ENCODE assay signal across 24 mouse cellular contexts in the genomic region with DNA sequence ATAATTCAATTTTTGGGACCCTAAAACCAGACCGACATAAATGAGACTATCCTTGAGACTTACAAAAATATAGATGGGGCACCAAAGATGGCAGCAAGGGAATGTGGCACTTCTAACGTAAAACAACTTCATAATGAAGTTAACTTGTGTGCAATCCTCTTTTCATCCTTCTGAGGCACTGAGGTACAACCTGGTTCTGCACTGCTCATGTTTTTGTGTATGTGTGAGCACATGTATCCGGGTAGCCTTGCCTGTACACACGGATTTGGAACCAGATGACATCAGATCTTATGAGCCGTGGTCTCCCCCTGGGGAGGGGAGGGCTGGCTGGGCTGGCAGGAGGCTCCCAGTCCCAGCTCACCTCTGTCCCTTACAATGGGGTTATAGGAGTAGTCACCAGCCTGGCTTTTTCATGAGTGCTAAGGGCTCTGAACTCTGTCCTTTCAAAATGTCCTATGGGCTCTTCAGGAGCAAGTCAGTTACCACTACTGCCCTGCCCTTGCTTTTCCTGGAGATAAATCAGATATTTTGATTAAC. TPM values are rescaled to one million over a fixed set of nuclear protein-coding genes. Genes with fewer than 3 reads are reported as not detected.
DNase-seq lines count a peak whose midpoint lies in the region; ATAC-seq lines count a peak whose summit lies in the region.
"Had no signal": no experiment of that assay in that cellular context is flagged by ENCODE, and none has a peak within 500 bp of the region (broad histone marks: within the 10 kb centered on the region; RNA-seq: fewer than 3 reads in every experiment).

No protein-coding gene starts in this region.

- H3K27ac ChIP-seq in embryonic facial prominence, embryonic 12.5 days: no peak overlapping the region
- H3K27ac ChIP-seq in embryonic facial prominence, embryonic 10.5 days (replicated peaks): no peak overlapping the region
- no peak overlapping the region for H3K27ac ChIP-seq in liver, embryonic 11.5 days (ENCODE audit: low read depth, low read length)
- H3K27ac ChIP-seq in liver, embryonic 12.5 days: no peak overlapping the region
- no peak overlapping the region for H3K27ac ChIP-seq in hindbrain, embryonic 16.5 days (ENCODE audit: low read depth, low read length)
- H3K27ac ChIP-seq in midbrain, embryonic 13.5 days: no peak overlapping the region
- H3K27ac ChIP-seq: forebrain, embryonic 15.5 days; heart, embryonic 13.5 days; limb, embryonic 15.5 days; macrophage; stomach, embryonic 15.5 days had no signal

- H3K9ac ChIP-seq in embryonic facial prominence, embryonic 12.5 days: no peak overlapping the region
- no peak overlapping the region for H3K9ac ChIP-seq in liver, embryonic 11.5 days (ENCODE audit: low read depth, low read length)
- no peak overlapping the region for H3K9ac ChIP-seq in liver, embryonic 12.5 days
- no peak overlapping the region for H3K9ac ChIP-seq in hindbrain, embryonic 16.5 days (ENCODE audit: low read depth, low read length)
- no peak overlapping the region for H3K9ac ChIP-seq in midbrain, embryonic 13.5 days (replicated peaks)
- H3K9ac ChIP-seq: forebrain, embryonic 15.5 days; heart, embryonic 13.5 days; limb, embryonic 15.5 days; lung, embryonic 14.5 days; stomach, embryonic 15.5 days had no signal

- 86% methylated on average over 5 of the region's 5 CpGs for WGBS in embryonic facial prominence, embryonic 12.5 days
- 87% methylated on average over 5 of the region's 5 CpGs for WGBS in embryonic facial prominence, embryonic 10.5 days
- WGBS in liver, embryonic 11.5 days: 87% methylated on average over 5 of the region's 5 CpGs
- WGBS in liver, embryonic 12.5 days (ENCODE audit: insufficient replicate concordance): 83% methylated on average over 5 of the region's 5 CpGs
- 72% methylated on average over 5 of the region's 5 CpGs for WGBS in hindbrain, embryonic 16.5 days
- WGBS in midbrain, embryonic 13.5 days: 84% methylated on average over 5 of the region's 5 CpGs

- no peak for DNase-seq in embryonic facial prominence, embryonic 10.5 days (ENCODE audit: low spot score)
- DNase-seq in liver, embryonic 11.5 days (ENCODE audit: low spot score): no peak
- no peak for DNase-seq in left cerebral cortex, adult 11 months (ENCODE audit: low spot score)
- no peak for DNase-seq in thymus, postnatal 4 days
- DNase-seq: adrenal gland, adult 2 months; cerebellum, postnatal 25 days; heart, postnatal 36 days; kidney, adult 18-20 months; kidney, postnatal 25 days; layer of hippocampus, adult 9-11 months; lung, embryonic 14.5 days; right cerebral cortex, adult 18-20 months had no signal

- H3K4me3 ChIP-seq in embryonic facial prominence, embryonic 12.5 days: no peak overlapping the region
- H3K4me3 ChIP-seq in embryonic facial prominence, embryonic 10.5 days: no peak overlapping the region
- no peak overlapping the region for H3K4me3 ChIP-seq in liver, embryonic 11.5 days (ENCODE audit: low read depth, low read length)
- no peak overlapping the region for H3K4me3 ChIP-seq in liver, embryonic 12.5 days
- no peak overlapping the region for H3K4me3 ChIP-seq in hindbrain, embryonic 16.5 days (ENCODE audit: low read length)
- H3K4me3 ChIP-seq in midbrain, embryonic 13.5 days (replicated peaks): no peak overlapping the region
- H3K4me3 ChIP-seq: forebrain, embryonic 15.5 days; heart, embryonic 13.5 days; limb, embryonic 15.5 days; stomach, embryonic 15.5 days had no signal

- H3K9me3 ChIP-seq in embryonic facial prominence, embryonic 12.5 days: no peaks in the 10 kb centered on the region
- H3K9me3 ChIP-seq in embryonic facial prominence, embryonic 10.5 days: no peaks in the 10 kb centered on the region
- no peaks in the 10 kb centered on the region for H3K9me3 ChIP-seq in liver, embryonic 11.5 days (ENCODE audit: control insufficient read depth, low read length)
- no peaks in the 10 kb centered on the region for H3K9me3 ChIP-seq in liver, embryonic 12.5 days (replicated peaks)
- no peaks in the 10 kb centered on the region for H3K9me3 ChIP-seq in hindbrain, embryonic 16.5 days (ENCODE audit: control insufficient read depth, low read length)
- no peaks in the 10 kb centered on the region for H3K9me3 ChIP-seq in midbrain, embryonic 13.5 days
- H3K9me3 ChIP-seq: forebrain, embryonic 15.5 days; limb, embryonic 15.5 days; stomach, embryonic 15.5 days had no signal

- H3K4me1 ChIP-seq in embryonic facial prominence, embryonic 12.5 days: no peaks in the 10 kb centered on the region
- H3K4me1 ChIP-seq in embryonic facial prominence, embryonic 10.5 days: no peaks in the 10 kb centered on the region
- no peaks in the 10 kb centered on the region for H3K4me1 ChIP-seq in liver, embryonic 11.5 days (replicated peaks; ENCODE audit: control insufficient read depth, insufficient read depth, low read length)
- H3K4me1 ChIP-seq in liver, embryonic 12.5 days: no peaks in the 10 kb centered on the region
- no peaks in the 10 kb centered on the region for H3K4me1 ChIP-seq in hindbrain, embryonic 16.5 days (ENCODE audit: control insufficient read depth, insufficient read depth, low read depth, low read length)
- peaks cover 6% of the 10 kb centered on the region for H3K4me1 ChIP-seq in midbrain, embryonic 13.5 days (replicated peaks)
- H3K4me1 ChIP-seq: forebrain, embryonic 15.5 days; limb, embryonic 15.5 days; stomach, embryonic 15.5 days had no signal

- no peak overlapping the region for H3K4me2 ChIP-seq in embryonic facial prominence, embryonic 12.5 days (replicated peaks)
- no peak overlapping the region for H3K4me2 ChIP-seq in liver, embryonic 11.5 days
- H3K4me2 ChIP-seq in liver, embryonic 12.5 days: no peak overlapping the region
- H3K4me2 ChIP-seq in hindbrain, embryonic 16.5 days (ENCODE audit: low read length): no peak overlapping the region
- no peak overlapping the region for H3K4me2 ChIP-seq in midbrain, embryonic 13.5 days (replicated peaks)
- H3K4me2 ChIP-seq: forebrain, embryonic 15.5 days; heart, embryonic 13.5 days; limb, embryonic 15.5 days; lung, embryonic 14.5 days; stomach, embryonic 15.5 days had no signal

- peaks cover 7% of the 10 kb centered on the region; the same call in 1 of the 2 replicates for H3K36me3 ChIP-seq in embryonic facial prominence, embryonic 12.5 days
- peaks cover 39% of the 10 kb centered on the region for H3K36me3 ChIP-seq in embryonic facial prominence, embryonic 10.5 days (replicated peaks)
- peaks cover 7% of the 10 kb centered on the region; the same call in 1 of the 2 replicates for H3K36me3 ChIP-seq in liver, embryonic 11.5 days (ENCODE audit: control insufficient read depth, insufficient read depth, low read length)
- peaks cover 28% of the 10 kb centered on the region for H3K36me3 ChIP-seq in liver, embryonic 12.5 days
- peaks cover 8% of the 10 kb centered on the region; the same call in 1 of the 2 replicates for H3K36me3 ChIP-seq in hindbrain, embryonic 16.5 days (ENCODE audit: control insufficient read depth, insufficient read depth, low read length)
- H3K36me3 ChIP-seq in midbrain, embryonic 13.5 days: peaks cover 17% of the 10 kb centered on the region
- H3K36me3 ChIP-seq: stomach, embryonic 15.5 days had no signal

- H3K27me3 ChIP-seq in embryonic facial prominence, embryonic 12.5 days: no peaks in the 10 kb centered on the region
- no peaks in the 10 kb centered on the region for H3K27me3 ChIP-seq in embryonic facial prominence, embryonic 10.5 days (replicated peaks; ENCODE audit: low read depth, poor library complexity, severe bottlenecking)
- H3K27me3 ChIP-seq in liver, embryonic 11.5 days (replicated peaks; ENCODE audit: control insufficient read depth, insufficient read depth, low read length): no peaks in the 10 kb centered on the region
- no peaks in the 10 kb centered on the region for H3K27me3 ChIP-seq in liver, embryonic 12.5 days (replicated peaks)
- no peaks in the 10 kb centered on the region for H3K27me3 ChIP-seq in hindbrain, embryonic 16.5 days (replicated peaks; ENCODE audit: control insufficient read depth, insufficient read depth, low read length)
- H3K27me3 ChIP-seq in midbrain, embryonic 13.5 days: no peaks in the 10 kb centered on the region
- H3K27me3 ChIP-seq: CH12.LX; forebrain, embryonic 15.5 days; heart, embryonic 13.5 days; limb, embryonic 15.5 days; stomach, embryonic 15.5 days had no signal

- peak; percentile 41; the same call in 1 of the 2 replicates for ATAC-seq in embryonic facial prominence, embryonic 12.5 days (ENCODE audit: insufficient number of reproducible peaks, insufficient read depth, low FRiP score, low TSS enrichment)
- ATAC-seq in liver, embryonic 11.5 days (replicated peaks; ENCODE audit: low FRiP score): 0 out of 2 replicates have a peak, but pooled peaks have one; percentile 38
- ATAC-seq in liver, embryonic 12.5 days: no peak
- ATAC-seq in hindbrain, embryonic 16.5 days: 0 out of 2 replicates have a peak, but pooled peaks have one; percentile 37
- peak; percentile 40; the same call in 1 of the 2 replicates for ATAC-seq in midbrain, embryonic 13.5 days
- ATAC-seq: forebrain, embryonic 15.5 days had no signal

RNA-seq across cellular contexts. Expression of gene Mzt1, which starts 14.5 kb away (rescaled TPM):
- 99.0 and 106 TPM in 2 replicates for polyA plus RNA-seq in embryonic facial prominence, embryonic 12.5 days (2016; fragmentation: Nextera tagmentation; extraction: Ambion mirVana)
- 96.8 and 101 TPM in 2 replicates for polyA plus RNA-seq in embryonic facial prominence, embryonic 10.5 days (2016; fragmentation: Nextera tagmentation; extraction: Ambion mirVana)
- polyA plus RNA-seq in liver, embryonic 11.5 days (2014; fragmentation: Nextera tagmentation; extraction: Ambion mirVana): 77.3 and 80.6 TPM in 2 replicates
- polyA plus RNA-seq in liver, embryonic 12.5 days (2016; fragmentation: Nextera tagmentation; extraction: Ambion mirVana): 64.6 and 68.3 TPM in 2 replicates
- 88.4 and 92.7 TPM in 2 replicates for polyA plus RNA-seq in hindbrain, embryonic 16.5 days (2015; fragmentation: Nextera tagmentation; extraction: Ambion mirVana)
- 134 and 147 TPM in 2 replicates for polyA plus RNA-seq in midbrain, embryonic 13.5 days (2015; fragmentation: Nextera tagmentation; extraction: Ambion mirVana)

RNA-seq across cellular contexts. Expression of gene Bora, which starts 14.6 kb away (rescaled TPM):
- polyA plus RNA-seq in embryonic facial prominence, embryonic 12.5 days (2016; fragmentation: Nextera tagmentation; extraction: Ambion mirVana): 81.8 and 86.2 TPM in 2 replicates
- polyA plus RNA-seq in embryonic facial prominence, embryonic 10.5 days (2016; fragmentation: Nextera tagmentation; extraction: Ambion mirVana): 87.0 and 93.0 TPM in 2 replicates
- 70.4 and 76.3 TPM in 2 replicates for polyA plus RNA-seq in liver, embryonic 11.5 days (2014; fragmentation: Nextera tagmentation; extraction: Ambion mirVana)
- polyA plus RNA-seq in liver, embryonic 12.5 days (2016; fragmentation: Nextera tagmentation; extraction: Ambion mirVana): 51.5 TPM in 2 replicates
- polyA plus RNA-seq in hindbrain, embryonic 16.5 days (2015; fragmentation: Nextera tagmentation; extraction: Ambion mirVana): 14.4 and 15.3 TPM in 2 replicates
- polyA plus RNA-seq in midbrain, embryonic 13.5 days (2015; fragmentation: Nextera tagmentation; extraction: Ambion mirVana): 27.0 and 31.6 TPM in 2 replicates

RNA-seq across cellular contexts. Expression of gene Rpl36a-ps1, which starts 37.3 kb away (rescaled TPM):
- 2.0 and 2.7 TPM in 2 replicates for polyA plus RNA-seq in embryonic facial prominence, embryonic 12.5 days (2016; fragmentation: Nextera tagmentation; extraction: Ambion mirVana)
- 1.4 TPM in 1 of 2 replicates, not detected in the other for polyA plus RNA-seq in embryonic facial prominence, embryonic 10.5 days (2016; fragmentation: Nextera tagmentation; extraction: Ambion mirVana)
- polyA plus RNA-seq in liver, embryonic 11.5 days (2014; fragmentation: Nextera tagmentation; extraction: Ambion mirVana): 2.5 TPM in 2 replicates
- polyA plus RNA-seq in liver, embryonic 12.5 days (2016; fragmentation: Nextera tagmentation; extraction: Ambion mirVana): 1.8 and 3.4 TPM in 2 replicates
- polyA plus RNA-seq in hindbrain, embryonic 16.5 days (2015; fragmentation: Nextera tagmentation; extraction: Ambion mirVana): 0.81 and 1.1 TPM in 2 replicates
- 1.2 and 2.2 TPM in 2 replicates for polyA plus RNA-seq in midbrain, embryonic 13.5 days (2015; fragmentation: Nextera tagmentation; extraction: Ambion mirVana)
- polyA plus RNA-seq: adrenal gland, adult 2 months; gonadal fat pad, adult 2 months; small intestine, adult 2 months had no signal
